Comparison of ENCODE assay signal across 18 mouse cellular contexts in the genomic region with DNA sequence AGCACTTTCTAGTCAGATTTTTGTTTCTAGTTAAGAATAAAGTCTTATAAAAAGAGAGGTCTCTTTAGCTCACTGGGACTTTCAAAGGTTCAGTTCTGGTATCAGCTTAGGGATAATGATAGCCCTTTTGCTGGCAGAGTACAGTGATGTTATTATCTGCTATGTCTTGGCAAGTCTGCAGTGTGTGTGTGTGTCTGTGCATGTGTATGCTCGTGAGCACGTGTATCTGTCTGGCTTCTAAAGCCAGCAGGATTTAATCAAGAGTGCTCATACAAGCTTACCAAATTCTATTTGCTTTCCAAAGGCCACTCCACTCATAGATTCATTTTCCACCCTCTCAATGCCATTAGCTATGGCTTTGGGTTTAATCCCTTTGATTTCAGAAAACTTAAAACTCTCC.
"Had no signal": no experiment of that assay in that cellular context is flagged by ENCODE, and none has a peak within 500 bp of the region (broad histone marks: within the 10 kb centered on the region; RNA-seq: fewer than 3 reads in every experiment).

No protein-coding gene starts in this region.

- H3K36me3 ChIP-seq: liver, embryonic 13.5 days; liver, embryonic 15.5 days; lung, embryonic 15.5 days; midbrain, embryonic 13.5 days; neural tube, embryonic 12.5 days; stomach, embryonic 15.5 days had no signal

- H3K4me1 ChIP-seq: liver, embryonic 13.5 days; liver, embryonic 15.5 days; lung, embryonic 15.5 days; megakaryocyte, embryonic 14.5 days; midbrain, embryonic 13.5 days; neural tube, embryonic 12.5 days; stomach, embryonic 15.5 days had no signal

- H3K4me2 ChIP-seq: liver, embryonic 13.5 days; liver, embryonic 15.5 days; lung, embryonic 15.5 days; midbrain, embryonic 13.5 days; neural tube, embryonic 12.5 days; stomach, embryonic 15.5 days had no signal

- DNase-seq: liver, embryonic 13.5 days; liver, postnatal 0 days; lung, adult 2 months; lung, postnatal 14 days; lung, postnatal 36 days; right cerebral cortex, postnatal 14 days; thymus, adult 2 months; thymus, postnatal 25 days; thymus, postnatal 4 days had no signal

- H3K9me3 ChIP-seq: liver, embryonic 13.5 days; liver, embryonic 15.5 days; lung, embryonic 15.5 days; megakaryocyte, embryonic 14.5 days; midbrain, embryonic 13.5 days; neural tube, embryonic 12.5 days; stomach, embryonic 15.5 days had no signal

- ATAC-seq: liver, postnatal 0 days; lung, postnatal 0 days; midbrain, embryonic 13.5 days had no signal

- H3K27ac ChIP-seq: liver, embryonic 13.5 days; liver, embryonic 15.5 days; lung, embryonic 15.5 days; macrophage; midbrain, embryonic 13.5 days; neural tube, embryonic 12.5 days; stomach, embryonic 15.5 days; stomach, postnatal 0 days had no signal

- H3K27me3 ChIP-seq: liver, embryonic 13.5 days; liver, embryonic 15.5 days; lung, embryonic 15.5 days; megakaryocyte, embryonic 14.5 days; midbrain, embryonic 13.5 days; neural tube, embryonic 12.5 days; stomach, embryonic 15.5 days had no signal

- H3K4me3 ChIP-seq: liver, embryonic 13.5 days; liver, embryonic 15.5 days; lung, embryonic 15.5 days; megakaryocyte, embryonic 14.5 days; midbrain, embryonic 13.5 days; neural tube, embryonic 12.5 days; stomach, embryonic 15.5 days had no signal

- H3K9ac ChIP-seq: liver, embryonic 13.5 days; liver, embryonic 15.5 days; liver, postnatal 0 days; lung, embryonic 15.5 days; midbrain, embryonic 13.5 days; neural tube, embryonic 12.5 days; stomach, embryonic 15.5 days had no signal
